Mouse (Mus musculus) MEL (cell line): ENCODE data around the gene Nucb1.
A peak's percentile ranks its signal among the peaks of the same experiment; 100 is the strongest.

Experiments
- BHLHE40 ChIP-seq: IDR thresholded peaks from 2 replicates; pipeline ENCODE4 v1.6.1; 2012; ENCODE audit warnings: low read depth, mild to moderate bottlenecking, inconsistent platforms, low read length, improper control_type of control experiment, borderline replicate concordance
- CHD2 ChIP-seq: IDR thresholded peaks from 2 replicates; pipeline ENCODE4 v1.6.1; 2011; ENCODE audit warnings: low read length, improper control_type of control experiment
- CTCF ChIP-seq, 3 experiments: IDR thresholded peaks in 2 of 3; conservative IDR thresholded peaks in 1 of 3; 2 replicates each; pipeline ENCODE4 v1.5.1; 2011 to 2012; ENCODE audit warnings: low read length in 3 of 3, low read depth in 2 of 3, mild to moderate bottlenecking in 2 of 3, improper control_type of control experiment in 1 of 3, inconsistent platforms in 1 of 3, mixed read lengths in 1 of 3, moderate library complexity in 1 of 3; ENCODE audit not compliant: control insufficient read depth in 1 of 3, insufficient read depth in 1 of 3, poor library complexity in 1 of 3, severe bottlenecking in 1 of 3
- E2F4 ChIP-seq: IDR thresholded peaks from 2 replicates; pipeline ENCODE4 v1.6.1; 2011; ENCODE audit warnings: low read depth, low read length, improper control_type of control experiment, borderline replicate concordance
- GATA1 ChIP-seq: IDR thresholded peaks from 2 replicates; pipeline ENCODE4 v1.6.1; 2011; ENCODE audit warnings: low read depth, low read length, improper control_type of control experiment
- JUND ChIP-seq: IDR thresholded peaks from 2 replicates; pipeline ENCODE4 v1.6.1; 2011; ENCODE audit warnings: low read depth, mild to moderate bottlenecking, improper control_type of control experiment, low read length
- MAFK ChIP-seq: IDR thresholded peaks from 2 replicates; pipeline ENCODE4 v1.6.1; 2011; ENCODE audit warnings: low read depth, mild to moderate bottlenecking, low read length, improper control_type of control experiment, borderline replicate concordance
- MAX ChIP-seq: IDR thresholded peaks from 2 replicates; pipeline ENCODE4 v1.6.1; 2011; ENCODE audit warnings: low read length, improper control_type of control experiment
- MXI1 ChIP-seq: IDR thresholded peaks from 2 replicates; pipeline ENCODE4 v1.6.1; 2011; ENCODE audit warnings: mild to moderate bottlenecking, low read depth, low read length, improper control_type of control experiment
- POLR2A ChIP-seq, 2 experiments: IDR thresholded peaks; 2 replicates each; pipeline ENCODE4 v1.6.1; 2011 to 2012; ENCODE audit warnings: low read length in 2 of 2, mild to moderate bottlenecking in 2 of 2, control low read depth in 1 of 2, improper control_type of control experiment in 1 of 2, low read depth in 1 of 2, moderate library complexity in 1 of 2; ENCODE audit not compliant: control insufficient read depth in 1 of 2, insufficient read depth in 1 of 2, poor library complexity in 1 of 2
- ZMIZ1 ChIP-seq: IDR thresholded peaks from 2 replicates; pipeline ENCODE4 v1.6.1; 2012; ENCODE audit warnings: low read depth, mild to moderate bottlenecking, inconsistent platforms, low read length, improper control_type of control experiment, moderate library complexity

DNA sequence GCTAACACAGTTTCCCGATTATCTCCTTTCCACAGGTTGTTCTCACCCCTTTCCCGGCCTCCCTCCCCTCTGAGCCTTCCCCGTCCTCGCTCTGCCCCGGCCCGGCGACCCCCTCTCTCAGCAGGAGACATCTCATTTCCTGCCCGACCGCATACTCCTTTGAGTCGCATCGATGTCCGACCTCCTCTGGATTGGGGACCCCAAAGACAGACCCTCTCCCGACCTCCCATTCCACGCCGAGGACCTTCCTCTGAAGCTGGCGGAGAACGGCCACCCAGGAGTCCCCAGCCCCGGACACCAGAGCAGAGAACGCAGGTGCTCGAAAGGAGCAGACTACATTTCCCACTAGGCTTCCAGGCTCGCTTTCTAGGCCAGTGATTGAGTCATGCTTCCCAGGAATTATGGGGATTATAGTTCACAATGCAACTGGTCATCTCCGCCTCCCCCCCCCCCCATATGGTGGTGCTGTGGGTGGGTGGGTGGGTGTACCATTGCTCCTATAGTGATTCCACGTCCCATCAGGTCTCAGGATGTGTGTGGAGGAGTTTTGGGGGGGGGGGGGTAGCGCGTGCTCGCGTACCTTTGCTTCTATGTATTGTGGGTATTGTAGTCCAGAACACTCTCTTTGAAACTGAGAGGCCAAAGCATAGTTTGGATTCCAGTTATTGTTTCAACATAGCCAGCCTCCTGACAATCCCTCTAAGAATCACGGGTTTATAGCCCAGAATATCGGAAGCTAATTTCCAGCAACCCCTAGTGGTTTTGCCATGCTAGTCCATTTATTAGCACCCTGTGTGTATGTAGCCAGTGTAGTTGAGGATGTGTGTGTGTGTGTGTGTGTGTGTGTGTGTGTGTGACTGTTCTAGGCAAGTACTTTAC lies 28.2 kb upstream of the Nucb1 start:
- TF ChIP-seq CTCF (IDR thresholded peaks at IDR 0.05 in 2 of 3, conservative IDR thresholded peaks at IDR 0.05 in 1 of 3; ENCODE audit: control insufficient read depth in 1 of 3, insufficient read depth in 1 of 3, low read depth in 2 of 3, low read length in 3 of 3, poor library complexity in 1 of 3, severe bottlenecking in 1 of 3) (peak in 1 of 3 experiments; percentile 23; a peak in 1 of 6 replicates), ZMIZ1 (no peak), GATA1 (no peak), E2F4 (no peak), JUND (no peak), BHLHE40 (no peak), MXI1 (no peak), POLR2A (IDR thresholded peaks at IDR 0.05; ENCODE audit: control insufficient read depth in 1 of 2, insufficient read depth in 1 of 2, low read depth in 1 of 2, low read length in 2 of 2, poor library complexity in 1 of 2) (no peak), CHD2 (no peak), MAFK (no peak), MAX (no peak)
